Mouse (Mus musculus): ENCODE measurements at regions not wholly inside any gene's neighbourhood (a gene's known extent, or its start where the extent isn't known, plus 50 kb on each side); places are given as distances from the start of the nearest gene placed in this dataset.
"Not testable (repeated sequence)": the region's sequence is repeated elsewhere in the genome, so short reads cannot be mapped to it uniquely, and the experiment has no call there.

DNA sequence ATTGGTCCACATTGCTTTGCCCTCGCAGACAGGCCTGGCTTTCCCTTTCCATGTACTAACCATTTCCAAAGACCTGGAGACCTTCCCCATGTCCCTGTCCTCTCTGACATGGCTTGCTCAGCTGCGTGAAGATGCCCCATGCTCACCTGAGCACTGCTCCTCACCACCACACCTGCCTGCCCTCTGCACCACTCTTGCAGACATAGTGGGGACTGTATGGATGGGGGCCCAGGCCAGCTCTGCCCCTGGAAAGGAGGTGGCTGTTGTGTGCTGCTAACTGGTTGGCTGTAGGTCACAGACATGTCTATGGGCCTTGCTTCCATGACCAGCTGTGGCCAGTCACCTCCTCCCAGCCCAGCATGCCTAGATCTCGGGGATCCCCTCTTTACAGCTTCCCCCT, 108.7 kb downstream of the Bod1 start:
- no peaks in the 10 kb centered on the region for H3K4me1 ChIP-seq
- 89% methylated on average over 3 of the region's 3 CpGs for WGBS
- H3K36me3 ChIP-seq = no peaks in the 10 kb centered on the region
- H3K27ac ChIP-seq (replicated peaks) = no peak overlapping the region
- H3K27me3 ChIP-seq = no peaks in the 10 kb centered on the region
- H3K4me2 ChIP-seq (replicated peaks) = no peak overlapping the region
- ATAC-seq (replicated peaks) = no peak
- no peaks in the 10 kb centered on the region for H3K9me3 ChIP-seq
- H3K9ac ChIP-seq (replicated peaks) = no peak overlapping the region
- no peak overlapping the region for H3K4me3 ChIP-seq

DNA sequence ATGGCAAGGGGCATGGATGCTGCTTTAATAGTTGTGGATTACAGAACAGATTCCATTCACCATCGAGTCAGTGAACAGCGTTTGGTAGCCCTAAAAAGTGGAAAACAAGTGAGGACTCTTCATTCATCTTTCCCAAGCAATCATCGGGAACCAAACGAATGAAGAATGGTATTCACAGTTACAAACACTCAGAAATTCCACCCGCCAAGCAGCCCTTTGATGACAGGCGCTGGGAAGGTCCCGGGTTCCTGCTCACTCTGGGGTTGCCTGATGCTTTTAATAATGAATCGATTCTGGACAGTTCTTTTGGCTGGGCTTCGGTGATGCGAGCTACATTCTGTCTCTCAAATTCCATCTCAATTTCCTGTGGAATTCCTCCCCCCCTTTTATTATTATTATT, 110.9 kb downstream of the Bod1 start:
- Histone ChIP-seq H3K4me2 (replicated peaks) (no peak overlapping the region), H3K4me1 (no peaks in the 10 kb centered on the region), H3K36me3 (no peaks in the 10 kb centered on the region), H3K27me3 (no peaks in the 10 kb centered on the region), H3K4me3 (no peak overlapping the region), H3K9me3 (no peaks in the 10 kb centered on the region), H3K27ac (replicated peaks) (no peak overlapping the region), H3K9ac (replicated peaks) (no peak overlapping the region)
- WGBS = 75% methylated on average over 10 of the region's 10 CpGs
- ATAC-seq (replicated peaks) = no peak

DNA sequence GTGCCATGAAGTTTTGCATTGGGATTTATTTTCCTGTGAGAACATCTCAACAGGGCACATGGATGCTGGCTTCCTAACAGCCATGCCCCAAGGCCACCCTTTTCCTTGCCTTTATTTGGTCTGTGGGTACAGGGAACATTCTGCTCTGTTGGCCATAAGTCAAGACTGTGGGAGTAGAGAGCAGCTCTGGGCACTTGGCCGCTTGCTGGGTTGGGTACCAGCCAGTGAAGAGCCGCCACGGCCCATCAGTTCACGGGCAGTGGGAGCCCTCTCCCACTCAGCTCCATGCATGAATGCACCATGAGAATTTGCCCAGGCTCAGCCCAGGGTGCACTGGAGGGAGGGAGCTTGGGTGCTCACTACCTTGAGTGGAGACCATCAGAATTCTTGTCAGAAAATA, 116.6 kb downstream of the Bod1 start:
- WGBS = 93% methylated on average over 4 of the region's 4 CpGs
- H3K9me3 ChIP-seq = no peaks in the 10 kb centered on the region
- H3K4me2 ChIP-seq (replicated peaks) = no peak overlapping the region
- no peak for ATAC-seq (replicated peaks)
- H3K27ac ChIP-seq (replicated peaks) = no peak overlapping the region
- no peak overlapping the region for H3K4me3 ChIP-seq
- H3K36me3 ChIP-seq = no peaks in the 10 kb centered on the region
- no peak overlapping the region for H3K9ac ChIP-seq (replicated peaks)
- no peaks in the 10 kb centered on the region for H3K4me1 ChIP-seq
- H3K27me3 ChIP-seq = no peaks in the 10 kb centered on the region

DNA sequence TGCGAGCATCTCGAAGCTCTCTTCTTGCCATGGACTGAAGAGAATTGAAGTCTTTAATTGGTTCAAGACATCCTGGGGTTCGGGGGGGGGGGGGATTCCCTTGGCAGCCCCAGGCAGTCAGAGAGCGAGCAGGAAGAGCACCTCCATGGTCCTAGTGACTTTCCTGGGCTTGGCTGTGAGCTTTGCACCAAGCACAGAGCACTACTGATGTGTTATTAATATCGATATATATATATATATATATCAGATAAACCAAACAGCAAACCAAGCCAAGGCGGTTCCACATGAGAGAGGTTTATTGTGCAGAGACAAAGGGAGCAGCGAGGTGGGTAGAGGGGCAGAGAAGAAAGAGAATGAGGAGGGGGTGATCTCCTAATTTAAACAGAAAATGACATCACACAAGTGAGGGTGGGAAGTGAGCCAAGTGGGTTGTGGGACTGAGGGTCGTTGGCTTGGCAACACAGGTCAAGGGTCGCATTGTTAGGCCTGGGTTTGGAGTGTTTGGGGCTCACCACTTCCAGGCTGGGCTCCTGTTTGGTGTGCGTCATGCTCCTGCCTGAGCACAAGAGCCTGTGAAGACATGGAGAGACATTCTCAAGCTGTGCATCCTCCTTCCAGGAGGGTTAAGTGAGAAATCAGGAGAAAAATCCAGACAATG, 119.9 kb downstream of the Bod1 start:
- no peak overlapping the region for H3K4me3 ChIP-seq
- H3K9ac ChIP-seq (replicated peaks) = no peak overlapping the region
- peaks cover 6% of the 10 kb centered on the region; the same call in 1 of the 2 replicates for H3K9me3 ChIP-seq
- no peaks in the 10 kb centered on the region for H3K27me3 ChIP-seq
- H3K4me2 ChIP-seq (replicated peaks) = no peak overlapping the region
- no peak overlapping the region for H3K27ac ChIP-seq (replicated peaks)
- 0 out of 2 replicates have a peak, but pooled peaks have one; percentile 16 for ATAC-seq (replicated peaks)
- no peaks in the 10 kb centered on the region for H3K36me3 ChIP-seq
- H3K4me1 ChIP-seq = no peaks in the 10 kb centered on the region
- WGBS = 54% methylated on average over 10 of the region's 10 CpGs

DNA sequence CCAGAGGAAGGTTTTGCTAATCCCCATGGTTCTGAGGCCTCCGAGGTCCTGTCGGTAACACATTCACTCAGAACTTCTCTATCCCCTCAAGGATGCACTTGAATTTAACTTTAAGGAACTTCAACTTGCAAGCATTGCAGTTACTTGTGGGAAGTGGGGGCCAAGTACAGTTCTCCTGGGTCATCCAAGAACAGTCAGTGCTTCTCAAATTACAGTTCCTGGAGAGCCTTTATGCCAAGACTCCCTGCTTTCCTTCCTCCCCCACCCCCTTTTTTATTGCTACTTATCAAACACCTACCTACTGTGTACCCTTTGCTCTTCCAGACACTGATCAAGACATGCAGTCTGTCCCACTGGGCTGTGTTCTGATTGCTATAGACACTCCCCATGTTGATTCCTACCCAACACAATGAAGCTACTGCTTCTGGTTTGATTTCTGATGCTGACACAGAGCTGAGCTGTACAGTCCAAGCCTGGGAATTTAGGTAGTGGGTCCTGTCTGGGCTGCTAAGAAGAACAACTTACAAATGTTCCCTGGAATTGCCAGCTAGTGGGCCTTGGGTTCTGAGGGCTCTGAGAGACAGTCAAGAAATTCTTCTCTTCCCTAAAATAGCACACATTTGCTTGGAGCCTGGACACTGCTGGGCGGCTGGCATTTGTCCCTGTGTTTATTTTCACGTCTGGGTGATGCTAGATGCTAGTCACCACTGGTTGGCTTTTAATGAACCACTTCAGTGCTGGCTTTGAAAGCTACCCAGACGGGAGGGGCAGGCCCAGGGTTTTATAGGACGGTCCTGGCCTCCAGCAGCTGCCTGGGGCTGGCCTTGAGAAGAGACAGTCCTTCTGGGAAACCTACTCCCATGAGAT, 120.7 kb downstream of the Bod1 start:
- Histone ChIP-seq H3K4me2 (replicated peaks) (no peak overlapping the region), H3K27me3 (no peaks in the 10 kb centered on the region), H3K9ac (replicated peaks) (no peak overlapping the region), H3K4me1 (no peaks in the 10 kb centered on the region), H3K27ac (replicated peaks) (no peak overlapping the region), H3K9me3 (peaks cover 6% of the 10 kb centered on the region; the same call in 1 of the 2 replicates), H3K36me3 (no peaks in the 10 kb centered on the region), H3K4me3 (no peak overlapping the region)
- 53% methylated on average over 6 of the region's 6 CpGs for WGBS
- ATAC-seq (replicated peaks) = peak; percentile 48; the same call in 1 of the 2 replicates

DNA sequence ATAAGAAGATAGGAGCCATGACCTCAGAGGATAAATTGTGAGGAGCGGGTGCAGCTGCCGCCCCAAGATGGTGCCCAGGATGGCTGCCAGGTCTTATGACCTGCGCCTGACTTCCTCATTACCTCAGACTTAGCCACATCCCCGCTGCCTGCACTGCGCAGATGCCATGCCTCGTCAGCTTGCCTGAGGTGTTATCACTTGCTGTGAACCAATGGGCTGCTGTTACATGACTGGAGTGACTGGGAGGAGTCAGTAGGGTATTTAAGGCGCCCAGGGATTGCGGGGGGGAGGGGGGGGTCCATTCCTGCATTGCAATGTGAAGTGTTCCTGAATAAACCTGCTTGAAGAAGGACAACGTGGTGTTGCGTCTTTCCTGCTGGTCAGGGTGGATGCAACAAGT, 126.2 kb downstream of the Bod1 start:
- H3K27me3 ChIP-seq; H3K9ac ChIP-seq (replicated peaks); H3K27ac ChIP-seq (replicated peaks); H3K4me1 ChIP-seq; H3K4me2 ChIP-seq (replicated peaks); H3K9me3 ChIP-seq; ATAC-seq (replicated peaks); H3K36me3 ChIP-seq; H3K4me3 ChIP-seq: not testable (repeated sequence)
- WGBS = 92% methylated on average over 10 of the region's 10 CpGs

DNA sequence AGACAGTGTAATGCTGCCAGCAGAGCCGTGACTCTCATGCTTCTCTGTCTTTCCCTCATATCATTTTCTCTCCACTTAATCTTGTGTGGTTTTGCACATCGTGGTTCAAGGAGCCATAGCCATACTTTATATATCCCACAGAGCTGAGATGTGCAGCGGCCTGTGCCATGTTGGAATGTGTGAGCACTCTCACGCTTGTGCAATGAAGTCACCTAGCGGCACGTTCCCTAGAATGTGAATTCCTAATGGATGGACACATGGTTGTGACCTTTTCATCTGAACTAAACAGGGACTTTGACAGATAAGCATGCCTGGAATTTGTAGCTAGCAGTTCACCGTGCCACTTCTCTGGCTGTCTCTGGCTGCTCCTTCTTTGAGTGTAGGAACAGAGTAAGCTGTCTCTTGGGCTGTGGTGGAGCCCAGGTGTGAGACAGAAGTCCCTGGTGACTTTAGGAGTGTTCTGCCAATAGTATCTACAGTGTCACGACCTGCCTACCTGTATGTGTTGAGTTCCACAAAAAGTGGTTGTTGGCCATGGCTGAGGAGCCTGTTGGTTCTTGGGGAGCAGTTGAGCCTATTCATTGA, 129.0 kb downstream of the Bod1 start:
- H3K4me1 ChIP-seq = no peaks in the 10 kb centered on the region
- no peak overlapping the region for H3K4me2 ChIP-seq (replicated peaks)
- no peak overlapping the region for H3K4me3 ChIP-seq
- ATAC-seq (replicated peaks) = no peak
- H3K27ac ChIP-seq (replicated peaks) = no peak overlapping the region
- no peaks in the 10 kb centered on the region for H3K9me3 ChIP-seq
- H3K27me3 ChIP-seq = no peaks in the 10 kb centered on the region
- no peak overlapping the region for H3K9ac ChIP-seq (replicated peaks)
- whole genome bisulfite sequencing = 91% methylated on average over 8 of the region's 8 CpGs
- H3K36me3 ChIP-seq = no peaks in the 10 kb centered on the region

DNA sequence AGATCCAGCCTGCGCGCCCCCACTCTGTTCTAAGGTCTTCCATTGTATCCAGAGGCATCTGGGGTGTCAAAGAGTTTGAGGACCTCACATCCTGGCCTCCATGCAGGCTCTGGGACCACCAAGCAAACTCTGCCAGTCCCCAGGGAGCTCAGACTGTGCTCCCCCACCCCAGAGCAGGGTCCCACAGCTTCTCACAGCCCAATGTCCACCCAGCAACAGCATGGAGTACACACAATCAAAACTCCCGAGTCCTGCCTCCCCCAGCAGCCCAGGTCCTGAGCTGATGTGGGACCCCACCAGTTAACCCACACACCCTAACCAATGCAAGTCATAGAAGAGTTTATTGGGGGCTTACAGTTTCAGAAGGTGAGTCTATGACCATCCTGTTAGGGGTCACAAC, 130.3 kb downstream of the Bod1 start:
- Histone ChIP-seq H3K36me3 (no peaks in the 10 kb centered on the region), H3K9me3 (no peaks in the 10 kb centered on the region), H3K4me3 (no peak overlapping the region), H3K27me3 (no peaks in the 10 kb centered on the region), H3K4me2 (replicated peaks) (no peak overlapping the region), H3K4me1 (no peaks in the 10 kb centered on the region), H3K27ac (replicated peaks) (no peak overlapping the region), H3K9ac (replicated peaks) (no peak overlapping the region)
- no peak for ATAC-seq (replicated peaks)
- 91% methylated on average over 3 of the region's 3 CpGs for WGBS

DNA sequence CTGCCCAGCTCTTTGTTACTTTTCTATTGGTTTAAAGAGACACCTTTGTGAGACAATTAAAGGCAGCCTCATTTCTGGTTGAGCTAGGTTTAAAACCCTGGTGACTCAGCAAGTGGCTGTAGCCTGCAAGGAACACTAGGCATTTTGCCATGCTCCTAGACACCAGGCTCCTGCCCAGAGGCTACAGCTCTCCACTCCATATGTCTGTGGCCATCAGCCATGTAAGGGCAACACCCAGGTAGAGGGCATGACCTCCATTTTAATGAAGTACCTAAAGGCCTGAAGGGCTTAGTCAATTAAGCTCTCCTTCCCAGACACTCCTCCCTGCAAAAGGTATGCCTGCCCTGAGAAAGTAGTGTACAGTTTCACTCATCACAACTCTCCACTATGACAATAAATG, 130.9 kb downstream of the Bod1 start:
- Histone ChIP-seq H3K27ac (replicated peaks) (no peak overlapping the region), H3K36me3 (no peaks in the 10 kb centered on the region), H3K9me3 (no peaks in the 10 kb centered on the region), H3K9ac (replicated peaks) (no peak overlapping the region), H3K4me2 (replicated peaks) (no peak overlapping the region), H3K27me3 (no peaks in the 10 kb centered on the region), H3K4me1 (no peaks in the 10 kb centered on the region), H3K4me3 (no peak overlapping the region)
- ATAC-seq (replicated peaks) = no peak

DNA sequence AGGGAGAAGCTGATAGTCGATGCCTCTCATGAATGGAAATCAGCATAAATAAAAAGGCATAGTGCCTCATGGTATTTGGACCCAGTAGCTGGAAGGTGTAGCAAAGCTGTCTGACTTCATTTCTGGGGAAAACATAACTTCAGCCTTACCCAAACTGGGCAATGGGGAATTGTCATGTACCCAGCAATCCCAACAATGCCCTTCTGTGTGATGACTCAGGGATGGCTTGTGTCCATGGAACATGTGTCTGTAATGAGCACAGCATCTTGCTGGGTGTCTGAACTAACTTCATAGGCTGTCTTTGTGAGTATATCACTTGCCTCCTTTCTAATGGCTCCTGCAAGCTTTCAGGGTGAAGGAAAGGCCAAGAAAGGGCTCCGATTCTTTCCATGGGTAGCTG, 140.3 kb downstream of the Bod1 start:
- Histone ChIP-seq H3K9me3 (no peaks in the 10 kb centered on the region), H3K9ac (replicated peaks) (no peak overlapping the region), H3K4me2 (replicated peaks) (no peak overlapping the region), H3K27ac (replicated peaks) (no peak overlapping the region), H3K27me3 (no peaks in the 10 kb centered on the region), H3K4me1 (no peaks in the 10 kb centered on the region), H3K36me3 (no peaks in the 10 kb centered on the region), H3K4me3 (no peak overlapping the region)
- no peak for ATAC-seq (replicated peaks)
- WGBS = 87% methylated on average over 2 of the region's 2 CpGs

DNA sequence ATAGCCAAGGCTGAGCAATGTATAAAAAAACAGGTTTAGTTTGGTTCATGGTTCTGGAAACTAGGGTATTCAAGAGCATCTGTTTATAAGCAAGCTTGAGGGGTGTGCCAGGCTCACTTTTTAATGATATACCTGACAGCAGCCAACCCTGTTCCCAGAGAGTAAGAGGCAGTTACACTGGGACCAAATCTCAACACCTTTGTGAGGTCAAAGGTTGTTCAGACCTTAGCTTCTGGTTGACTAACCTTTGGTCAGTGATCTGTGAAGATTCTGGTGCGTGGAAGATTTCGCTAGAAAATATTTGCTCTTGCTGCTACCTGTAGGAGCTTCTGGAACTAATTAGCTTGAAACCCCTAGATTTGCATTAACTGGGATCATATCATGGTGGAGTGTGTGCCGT, 140.8 kb downstream of the Bod1 start:
- Histone ChIP-seq H3K27ac (replicated peaks) (no peak overlapping the region), H3K9me3 (no peaks in the 10 kb centered on the region), H3K27me3 (no peaks in the 10 kb centered on the region), H3K4me3 (no peak overlapping the region), H3K36me3 (no peaks in the 10 kb centered on the region), H3K4me2 (replicated peaks) (no peak overlapping the region), H3K9ac (replicated peaks) (no peak overlapping the region), H3K4me1 (no peaks in the 10 kb centered on the region)
- ATAC-seq (replicated peaks) = no peak
- 91% methylated on average over 3 of the region's 3 CpGs for WGBS

DNA sequence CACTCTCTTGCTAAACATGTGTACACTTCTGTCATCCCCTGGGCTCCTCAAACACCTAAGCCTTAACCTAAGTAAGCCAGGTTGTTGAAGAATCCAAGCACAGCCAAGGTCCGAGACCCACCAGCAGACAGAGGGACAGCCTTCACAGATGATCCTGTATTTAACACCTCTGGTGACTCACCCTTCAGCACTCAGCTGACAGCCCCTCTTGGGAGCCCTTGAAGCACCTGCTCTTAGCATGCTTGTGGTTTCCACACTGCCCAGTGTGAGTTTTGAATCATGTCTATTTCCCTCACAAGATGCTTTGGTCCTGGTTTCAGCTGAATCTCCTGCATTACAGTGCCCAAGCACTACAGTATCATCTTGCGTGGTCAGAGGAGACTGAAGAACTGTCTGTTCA, 142.0 kb downstream of the Bod1 start:
- Histone ChIP-seq H3K27me3 (no peaks in the 10 kb centered on the region), H3K27ac (replicated peaks) (no peak overlapping the region), H3K4me2 (replicated peaks) (no peak overlapping the region), H3K9ac (replicated peaks) (no peak overlapping the region), H3K36me3 (no peaks in the 10 kb centered on the region), H3K4me3 (no peak overlapping the region), H3K4me1 (no peaks in the 10 kb centered on the region), H3K9me3 (no peaks in the 10 kb centered on the region)
- WGBS = 92% methylated on average over 2 of the region's 2 CpGs
- no peak for ATAC-seq (replicated peaks)
